Comparison of ENCODE assay signal across 8 mouse cellular contexts in the genomic region with DNA sequence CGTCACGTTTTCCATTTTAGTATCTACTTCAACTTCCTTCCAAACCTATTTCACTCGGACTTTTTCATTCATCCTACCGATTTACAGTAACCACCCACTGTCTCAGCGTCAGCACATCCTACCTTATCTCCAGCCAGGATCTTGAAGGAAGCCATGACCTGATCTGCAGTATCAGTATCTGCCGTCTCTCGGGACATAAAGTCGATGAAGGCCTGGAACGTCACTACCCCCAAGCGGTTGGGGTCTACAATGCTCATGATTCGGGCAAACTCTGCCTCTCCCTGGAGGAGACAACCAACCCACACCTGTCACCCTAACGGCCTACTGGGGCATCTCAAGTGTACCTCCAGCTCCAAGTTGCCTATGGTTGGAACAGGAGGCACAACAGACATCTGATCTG. TPM values are rescaled to one million over a fixed set of nuclear protein-coding genes. Genes with fewer than 3 reads are reported as not detected.
DNase-seq lines count a peak whose midpoint lies in the region; ATAC-seq and TF ChIP-seq lines count a peak whose summit lies in the region.

No protein-coding gene starts in this region.

- 62% methylated on average over 12 of the region's 12 CpGs for WGBS in forebrain, embryonic 10.5 days
- 52% methylated on average over 12 of the region's 12 CpGs for WGBS in liver, embryonic 13.5 days (ENCODE audit: insufficient replicate concordance)
- WGBS in lung, adult 2 months = 57% methylated on average over 12 of the region's 12 CpGs

- TF ChIP-seq CTCF in gastrocnemius, adult 2 months (IDR thresholded peaks at IDR 0.05) = no peak
- no peak for TF ChIP-seq CTCF in lung, adult 2 months (IDR thresholded peaks at IDR 0.05; ENCODE audit: insufficient read depth, low read length)

- H3K9me3 ChIP-seq in forebrain, embryonic 10.5 days = no peaks in the 10 kb centered on the region
- H3K9me3 ChIP-seq in liver, embryonic 13.5 days (replicated peaks) = no peaks in the 10 kb centered on the region

- no peak for DNase-seq in gastrocnemius, adult 2 months
- DNase-seq in gastrocnemius, postnatal 10 days = no peak
- peak; percentile 24 for DNase-seq in CD4-positive, CD25-positive, alpha-beta regulatory T cell, adult 2 months (ENCODE audit: low read depth, low spot score)
- DNase-seq in forebrain, embryonic 10.5 days (ENCODE audit: extremely low spot score, low spot score) = no peak
- no peak for DNase-seq in liver, embryonic 13.5 days
- DNase-seq in urinary bladder, postnatal 36 days (ENCODE audit: low spot score in 2 of 2) = no peak
- no peak for DNase-seq in ovary, postnatal 36 days (ENCODE audit: low spot score)
- DNase-seq in lung, adult 2 months = no peak

- H3K4me1 ChIP-seq in forebrain, embryonic 10.5 days = peaks cover 16% of the 10 kb centered on the region
- 0 out of 2 replicates have a peak, but pooled peaks cover 3% of the 10 kb centered on the region for H3K4me1 ChIP-seq in liver, embryonic 13.5 days (replicated peaks)
- H3K4me1 ChIP-seq in lung, adult 2 months (ENCODE audit: control insufficient read depth, insufficient read depth, low read length) = no peaks in the 10 kb centered on the region

- intact Hi-C loops in gastrocnemius, adult 2 months (cut with DNase I) = no loop called here

- ATAC-seq in liver, embryonic 13.5 days (ENCODE audit: low read depth) = no peak

- peak overlapping the region; percentile 93 for H3K27ac ChIP-seq in gastrocnemius, adult 2 months
- peak overlapping the region; percentile 94 for H3K27ac ChIP-seq in forebrain, embryonic 10.5 days
- no peak overlapping the region for H3K27ac ChIP-seq in liver, embryonic 13.5 days

- peak overlapping the region; percentile 89 for H3K4me3 ChIP-seq in gastrocnemius, adult 2 months
- peak overlapping the region; percentile 69 for H3K4me3 ChIP-seq in forebrain, embryonic 10.5 days
- H3K4me3 ChIP-seq in liver, embryonic 13.5 days (replicated peaks) = peak overlapping the region; percentile 66
- H3K4me3 ChIP-seq in lung, adult 2 months (replicated peaks; ENCODE audit: extremely low read depth, low read depth, low read length) = no peak overlapping the region

- peak overlapping the region; percentile 58 for H3K4me2 ChIP-seq in liver, embryonic 13.5 days

- H3K27me3 ChIP-seq in forebrain, embryonic 10.5 days (ENCODE audit: poor library complexity, severe bottlenecking) = no peaks in the 10 kb centered on the region
- H3K27me3 ChIP-seq in liver, embryonic 13.5 days = no peaks in the 10 kb centered on the region

- no peak overlapping the region for H3K9ac ChIP-seq in liver, embryonic 13.5 days

- no peak for TF ChIP-seq POLR2A in lung, adult 2 months (IDR thresholded peaks at IDR 0.05; ENCODE audit: borderline replicate concordance, extremely low read depth, low read depth, low read length)

- H3K36me3 ChIP-seq in forebrain, embryonic 10.5 days (replicated peaks) = peaks cover 71% of the 10 kb centered on the region
- peaks cover 23% of the 10 kb centered on the region for H3K36me3 ChIP-seq in liver, embryonic 13.5 days

RNA-seq across cellular contexts. Expression of gene Zfp36l1, which starts 55.9 kb away (rescaled TPM):
- total RNA-seq in gastrocnemius, adult 2 months (2021) = 10 to 100 TPM; 25.7 to 46.6 TPM
- total RNA-seq in gastrocnemius, postnatal 10 days (2021) = 10 to 100 TPM; 80.4 to 90.5 TPM
- polyA plus RNA-seq in forebrain, embryonic 10.5 days (2016; fragmentation: Nextera tagmentation; extraction: Ambion mirVana) = 121 and 129 TPM in 2 replicates
- 18.3 and 20.7 TPM in 2 replicates for polyA plus RNA-seq in liver, embryonic 13.5 days (2015; fragmentation: Nextera tagmentation; extraction: Ambion mirVana)
- polyA plus RNA-seq in lung, adult 2 months (2012; rRNA removed) = 261 and 286 TPM in 2 replicates
